Mouse (Mus musculus) embryonic facial prominence, embryonic 13.5 days (tissue): ENCODE data around the gene Prkca. TPM values are rescaled to one million over a fixed set of nuclear protein-coding genes. Genes with fewer than 3 reads are reported as not detected.

Source experiments
- ATAC-seq: fragments of 200-750 bp; cut with Nextera tagmentation; 2 replicates; pipeline ENCODE4 v1.8.0; 2017; ENCODE audit warnings: low read depth; ENCODE audit not compliant: insufficient number of reproducible peaks, insufficient read depth, low FRiP score, low TSS enrichment
- H3K27ac ChIP-seq: fragments of 300-500 bp; sonication (generic); 2 replicates; pipeline ENCODE4 v1.5.1; 2015; ENCODE audit warnings: moderate library complexity, mild to moderate bottlenecking, inconsistent platforms
- H3K27me3 ChIP-seq: fragments of 300-500 bp; sonication (generic); 2 replicates; pipeline ENCODE4 v1.6.1; 2015; ENCODE audit warnings: mild to moderate bottlenecking, inconsistent platforms
- H3K36me3 ChIP-seq: fragments of 300-500 bp; sonication (generic); 2 replicates; pipeline ENCODE4 v1.6.1; 2015; ENCODE audit warnings: mild to moderate bottlenecking, inconsistent platforms
- H3K4me1 ChIP-seq: fragments of 300-500 bp; sonication (generic); 2 replicates; pipeline ENCODE4 v1.6.1; 2015; ENCODE audit warnings: inconsistent platforms
- H3K4me2 ChIP-seq: fragments of 300-500 bp; sonication (generic); 2 replicates; pipeline ENCODE4 v1.6.1; 2015; ENCODE audit warnings: moderate library complexity, mild to moderate bottlenecking, inconsistent platforms
- H3K4me3 ChIP-seq: fragments of 300-500 bp; sonication (generic); 2 replicates; pipeline ENCODE4 v1.5.1; 2015; ENCODE audit warnings: mild to moderate bottlenecking, inconsistent platforms
- H3K9ac ChIP-seq: fragments of 300-500 bp; sonication (generic); 2 replicates; pipeline ENCODE4 v1.6.1; 2015; ENCODE audit warnings: mild to moderate bottlenecking, inconsistent platforms
- H3K9me3 ChIP-seq: fragments of 300-500 bp; sonication (generic); 2 replicates; pipeline ENCODE4 v1.6.1; 2016; ENCODE audit warnings: inconsistent platforms
- WGBS: fragments of 180-500 bp; shearing (Covaris S2); methylation state at CpG from one replicate; pipeline ENCODE4 v1.1.7; 2015; ENCODE audit warnings: mixed read lengths; 5-methylcytosine and 5-hydroxymethylcytosine counted together
- polyA plus RNA-seq: library from polyadenylated mRNA; unstranded; fragments of >200 nt; fragmentation: Nextera tagmentation; extraction: Ambion mirVana; gene quantifications from 2 replicates; pipeline ENCODE4 v1.2.1, GENCODE M21; 2015

Prkca gene
- polyA plus RNA-seq, 1 experiment from 2014 or later = 10.2 TPM

DNA sequence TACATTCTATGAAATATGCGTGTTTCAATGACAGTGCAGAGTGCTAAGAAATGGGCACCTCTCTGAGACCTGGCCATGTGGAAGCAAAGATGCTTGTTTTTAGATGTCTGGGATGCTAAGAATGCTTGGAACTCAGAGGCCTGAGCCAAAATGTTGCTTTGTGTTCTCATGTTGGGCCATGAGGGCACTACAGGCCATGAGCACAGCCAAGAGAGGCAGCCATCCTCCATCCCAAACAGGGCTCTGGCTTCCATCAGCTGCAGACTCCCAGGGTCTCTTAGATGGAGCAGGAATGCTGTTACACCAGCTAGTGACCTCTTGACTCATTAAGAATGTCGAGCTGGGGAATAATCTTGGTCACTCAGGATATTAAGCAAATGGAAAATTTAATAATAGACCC is 224.9 kb downstream of the Prkca start:
- Histone ChIP-seq H3K9ac (no peak overlapping the region), H3K4me2 (no peak overlapping the region), H3K4me1 (no peaks in the 10 kb centered on the region), H3K27me3 (no peaks in the 10 kb centered on the region), H3K9me3 (no peaks in the 10 kb centered on the region), H3K4me3 (no peak overlapping the region), H3K27ac (no peak overlapping the region), H3K36me3 (no peaks in the 10 kb centered on the region)
- 81% methylated on average over 2 of the region's 2 CpGs for WGBS
- ATAC-seq = no peak

GRCm38 (mm10) chr11:108118221-108118620 is 225.5 kb downstream of the Prkca start:
- Histone ChIP-seq H3K4me3 (no peak overlapping the region), H3K27me3 (no peaks in the 10 kb centered on the region), H3K27ac (no peak overlapping the region), H3K9me3 (no peaks in the 10 kb centered on the region), H3K4me1 (no peaks in the 10 kb centered on the region), H3K9ac (no peak overlapping the region), H3K4me2 (no peak overlapping the region), H3K36me3 (no peaks in the 10 kb centered on the region)
- ATAC-seq = no peak
- WGBS = 91% methylated on average over 5 of the region's 5 CpGs

DNA sequence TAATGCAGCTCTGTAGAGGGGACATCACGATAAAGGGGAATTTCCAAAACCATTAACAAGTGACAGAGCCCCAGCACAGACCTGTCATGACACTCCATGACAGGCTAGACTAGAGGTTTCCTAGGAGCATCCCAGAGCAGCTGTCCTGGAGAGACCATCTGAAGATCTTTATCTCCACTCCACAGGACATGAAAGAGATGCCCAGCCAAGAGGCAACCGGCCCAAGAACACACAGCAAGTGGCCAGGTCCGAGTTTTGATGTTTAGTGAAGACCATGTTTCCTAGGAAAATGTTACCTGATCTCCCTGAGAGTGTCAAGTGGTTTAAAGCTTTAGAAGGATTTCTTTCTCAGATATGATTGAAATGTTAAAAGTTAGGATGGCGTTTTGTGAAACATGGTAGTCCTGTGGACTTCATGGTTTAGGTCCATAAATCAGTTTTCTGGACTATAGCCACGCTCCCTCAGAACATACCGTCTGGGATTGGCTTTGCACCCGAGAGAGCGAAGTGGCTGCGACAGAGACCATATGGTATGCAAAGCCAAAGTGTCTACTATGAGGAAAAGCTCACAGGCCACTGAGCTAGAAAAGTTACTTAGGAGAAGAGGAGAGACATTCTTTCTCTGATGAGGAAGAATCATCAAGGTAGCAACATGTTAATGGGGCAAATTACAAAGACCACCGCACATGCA is 226.2 kb downstream of the Prkca start:
- Histone ChIP-seq H3K27ac (no peak overlapping the region), H3K9me3 (no peaks in the 10 kb centered on the region), H3K36me3 (no peaks in the 10 kb centered on the region), H3K4me1 (no peaks in the 10 kb centered on the region), H3K27me3 (no peaks in the 10 kb centered on the region), H3K9ac (no peak overlapping the region), H3K4me3 (no peak overlapping the region), H3K4me2 (no peak overlapping the region)
- 86% methylated on average over 10 of the region's 10 CpGs for WGBS
- no peak for ATAC-seq

DNA sequence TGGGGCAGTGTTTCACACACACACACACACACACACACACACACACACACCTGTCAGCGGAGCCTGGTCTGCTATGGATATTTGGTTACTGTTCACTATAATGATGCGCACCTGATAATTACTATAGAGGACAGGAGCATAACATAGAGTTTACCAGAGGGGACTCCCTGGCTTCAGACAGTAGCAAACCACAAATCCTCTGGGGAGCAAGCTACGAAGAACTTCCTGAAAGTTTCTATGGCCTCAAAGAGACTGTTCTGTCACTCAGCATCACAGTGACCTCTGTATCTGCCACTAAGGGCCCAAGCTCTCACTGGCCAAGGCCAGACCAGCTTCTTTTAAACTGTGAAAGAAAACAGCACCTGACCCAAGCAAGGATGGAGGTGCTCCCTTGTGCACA is 229.6 kb downstream of the Prkca start:
- no peak for ATAC-seq
- H3K4me3 ChIP-seq = no peak overlapping the region
- no peaks in the 10 kb centered on the region for H3K4me1 ChIP-seq
- no peak overlapping the region for H3K9ac ChIP-seq
- no peaks in the 10 kb centered on the region for H3K36me3 ChIP-seq
- H3K27ac ChIP-seq = no peak overlapping the region
- no peaks in the 10 kb centered on the region for H3K9me3 ChIP-seq
- H3K27me3 ChIP-seq = no peaks in the 10 kb centered on the region
- 87% methylated on average over 3 of the region's 3 CpGs for WGBS
- no peak overlapping the region for H3K4me2 ChIP-seq

DNA sequence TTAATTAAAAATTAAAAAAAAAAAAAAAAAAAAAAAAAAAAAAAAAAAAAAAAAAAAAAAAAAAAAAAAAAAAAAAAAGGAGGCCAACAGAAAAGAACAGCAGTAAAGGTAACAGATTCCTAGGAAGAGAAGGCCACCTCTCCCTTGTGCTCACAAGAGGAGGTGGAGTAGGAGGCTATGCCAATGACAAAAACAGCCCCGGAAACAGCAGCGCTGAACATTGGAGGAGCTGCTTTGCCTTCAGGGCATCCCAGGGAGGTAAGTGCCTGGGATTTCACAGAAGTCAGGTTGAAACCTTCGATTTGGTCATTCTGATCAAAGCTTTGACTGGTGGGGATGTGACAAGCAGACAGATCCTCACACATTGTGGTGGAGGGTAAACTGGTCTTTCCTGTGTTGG is 231.3 kb downstream of the Prkca start:
- no peak overlapping the region for H3K4me3 ChIP-seq
- no peak overlapping the region for H3K4me2 ChIP-seq
- H3K36me3 ChIP-seq = no peaks in the 10 kb centered on the region
- no peaks in the 10 kb centered on the region for H3K4me1 ChIP-seq
- no peak for ATAC-seq
- H3K27me3 ChIP-seq = no peaks in the 10 kb centered on the region
- H3K27ac ChIP-seq = no peak overlapping the region
- no peaks in the 10 kb centered on the region for H3K9me3 ChIP-seq
- 17% methylated on average over 3 of the region's 3 CpGs for WGBS
- H3K9ac ChIP-seq = no peak overlapping the region

- H3K4me2 ChIP-seq = no peak overlapping the region
- no peak for ATAC-seq
- H3K4me1 ChIP-seq = no peaks in the 10 kb centered on the region
- no peak overlapping the region for H3K9ac ChIP-seq
- no peak overlapping the region for H3K27ac ChIP-seq
- H3K27me3 ChIP-seq = no peaks in the 10 kb centered on the region
- 84% methylated on average over 6 of the region's 6 CpGs for WGBS
- no peaks in the 10 kb centered on the region for H3K36me3 ChIP-seq
- no peak overlapping the region for H3K4me3 ChIP-seq
- no peaks in the 10 kb centered on the region for H3K9me3 ChIP-seq
These were observed 239.6 kb downstream of the Prkca start for GRCm38 (mm10) chr11:108104085-108104484.

DNA sequence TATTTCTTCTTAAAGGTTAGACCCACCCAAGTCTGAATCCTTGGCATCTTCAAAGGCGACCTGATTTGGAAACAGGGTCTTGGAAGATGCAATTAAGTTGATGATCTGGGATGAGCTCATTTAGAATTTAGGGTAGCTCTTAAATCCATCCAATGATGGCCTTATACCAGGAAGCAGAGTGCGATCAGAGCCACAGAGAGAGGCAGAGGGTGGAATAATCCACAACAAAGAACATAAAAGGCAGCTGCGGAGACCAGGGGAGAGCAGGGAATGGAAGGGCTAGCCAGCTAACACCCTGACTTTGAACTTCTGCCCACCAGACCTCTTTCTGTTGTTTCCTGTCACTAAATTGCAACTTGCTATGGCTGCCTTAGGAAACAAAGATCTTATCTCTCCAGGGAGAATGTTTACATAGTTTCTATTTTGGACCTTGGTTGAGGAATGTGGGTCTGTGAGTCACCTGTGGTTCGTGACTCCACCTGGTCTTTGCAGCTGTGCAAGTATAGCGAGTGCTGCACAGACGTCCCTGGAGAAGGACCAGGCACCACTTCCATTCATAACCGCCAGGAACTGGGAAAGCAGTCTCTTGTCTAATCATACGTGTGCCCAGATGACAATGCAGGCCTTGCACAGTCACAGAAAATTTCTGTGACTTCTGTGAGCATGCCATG is 242.3 kb downstream of the Prkca start:
- no peaks in the 10 kb centered on the region for H3K27me3 ChIP-seq
- H3K4me2 ChIP-seq = no peak overlapping the region
- H3K4me3 ChIP-seq = no peak overlapping the region
- H3K9me3 ChIP-seq = no peaks in the 10 kb centered on the region
- no peaks in the 10 kb centered on the region for H3K4me1 ChIP-seq
- H3K36me3 ChIP-seq = no peaks in the 10 kb centered on the region
- 68% methylated on average over 8 of the region's 8 CpGs for WGBS
- H3K27ac ChIP-seq = no peak overlapping the region
- H3K9ac ChIP-seq = no peak overlapping the region
- no peak for ATAC-seq

DNA sequence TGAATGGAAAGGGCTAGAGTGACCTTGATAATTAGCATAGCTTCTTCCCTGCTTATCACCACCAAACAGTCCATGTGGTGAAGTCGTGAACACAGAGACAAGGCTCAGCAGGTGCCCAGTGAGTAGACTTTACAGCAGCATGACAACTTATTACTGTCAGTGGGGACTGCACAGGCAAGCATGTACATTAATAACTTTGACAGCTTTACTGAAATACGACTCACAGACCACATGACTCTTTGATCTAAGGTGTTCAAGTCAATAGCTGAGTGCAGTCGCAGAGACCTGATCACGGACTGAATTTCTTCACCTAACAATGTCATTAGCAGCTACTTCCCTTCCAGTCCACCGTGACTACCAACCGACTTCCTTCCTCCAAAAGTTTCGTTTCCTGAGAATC is 245.4 kb downstream of the Prkca start:
- Histone ChIP-seq H3K27ac (no peak overlapping the region), H3K9ac (no peak overlapping the region), H3K4me3 (no peak overlapping the region), H3K4me1 (no peaks in the 10 kb centered on the region), H3K9me3 (no peaks in the 10 kb centered on the region), H3K4me2 (no peak overlapping the region), H3K36me3 (no peaks in the 10 kb centered on the region), H3K27me3 (no peaks in the 10 kb centered on the region)
- ATAC-seq = no peak
- 74% methylated on average over 7 of the region's 7 CpGs for WGBS

GRCm38 (mm10) chr11:108094796-108095195 is 248.9 kb downstream of the Prkca start:
- no peaks in the 10 kb centered on the region for H3K9me3 ChIP-seq
- H3K36me3 ChIP-seq = no peaks in the 10 kb centered on the region
- H3K4me3 ChIP-seq = no peak overlapping the region
- H3K4me1 ChIP-seq = no peaks in the 10 kb centered on the region
- 92% methylated on average over 5 of the region's 5 CpGs for WGBS
- no peak for ATAC-seq
- H3K27me3 ChIP-seq = no peaks in the 10 kb centered on the region
- no peak overlapping the region for H3K27ac ChIP-seq
- no peak overlapping the region for H3K4me2 ChIP-seq
- H3K9ac ChIP-seq = no peak overlapping the region

GRCm38 (mm10) chr11:108093248-108093647 is 250.5 kb downstream of the Prkca start:
- 88% methylated on average over 4 of the region's 4 CpGs for WGBS
- no peaks in the 10 kb centered on the region for H3K36me3 ChIP-seq
- H3K27me3 ChIP-seq = no peaks in the 10 kb centered on the region
- H3K9ac ChIP-seq = no peak overlapping the region
- no peak overlapping the region for H3K4me2 ChIP-seq
- no peak overlapping the region for H3K27ac ChIP-seq
- no peak overlapping the region for H3K4me3 ChIP-seq
- no peak for ATAC-seq
- H3K4me1 ChIP-seq = no peaks in the 10 kb centered on the region
- no peaks in the 10 kb centered on the region for H3K9me3 ChIP-seq

DNA sequence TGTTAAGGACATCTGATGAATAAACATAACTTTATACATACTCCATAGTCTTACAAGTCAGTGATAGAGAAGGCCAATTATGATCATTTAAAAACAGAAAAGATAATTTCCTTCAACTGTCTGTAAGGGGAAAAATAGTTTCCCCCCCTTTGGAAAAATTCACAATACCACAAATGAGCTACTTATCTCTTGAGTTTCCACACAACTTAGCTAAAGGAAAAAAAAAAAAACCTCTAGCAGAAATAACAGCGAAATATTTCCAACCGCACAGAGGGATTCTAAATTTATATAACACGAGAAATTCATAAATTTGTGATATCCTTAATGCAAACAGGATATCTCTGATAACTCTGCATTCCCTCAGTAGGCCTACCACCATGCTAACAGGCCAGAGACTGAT is 252.5 kb downstream of the Prkca start:
- Histone ChIP-seq H3K4me1 (no peaks in the 10 kb centered on the region), H3K4me3 (no peak overlapping the region), H3K4me2 (no peak overlapping the region), H3K27me3 (no peaks in the 10 kb centered on the region), H3K27ac (no peak overlapping the region), H3K36me3 (no peaks in the 10 kb centered on the region), H3K9ac (no peak overlapping the region), H3K9me3 (no peaks in the 10 kb centered on the region)
- 92% methylated on average over 3 of the region's 3 CpGs for WGBS
- no peak for ATAC-seq

DNA sequence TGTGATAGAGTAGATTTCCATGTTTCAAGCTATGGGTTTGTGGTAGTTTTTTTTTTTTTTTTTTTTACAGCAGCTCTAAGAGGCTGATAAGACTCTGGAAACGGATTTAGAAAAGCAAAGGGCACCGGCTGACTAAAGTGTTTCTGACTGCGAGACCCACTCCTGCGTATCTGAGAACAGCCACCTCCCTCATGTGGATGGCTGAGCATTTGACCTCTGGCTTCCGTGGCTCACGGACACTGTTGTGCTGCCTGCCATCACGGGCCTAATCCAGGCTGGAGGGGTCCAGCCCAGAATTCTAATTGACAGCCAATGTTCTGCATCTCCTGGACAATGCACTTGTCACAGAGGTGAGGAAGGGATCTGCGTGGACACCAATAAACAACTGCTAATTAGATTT is 253.0 kb downstream of the Prkca start:
- H3K9ac ChIP-seq = no peak overlapping the region
- 60% methylated on average over 8 of the region's 8 CpGs for WGBS
- ATAC-seq = no peak

More for the DNA sequence above, 253.0 kb downstream of the Prkca start:
- Histone ChIP-seq H3K36me3 (no peaks in the 10 kb centered on the region), H3K4me1 (no peaks in the 10 kb centered on the region), H3K27ac (no peak overlapping the region), H3K9me3 (no peaks in the 10 kb centered on the region), H3K4me2 (no peak overlapping the region), H3K27me3 (no peaks in the 10 kb centered on the region), H3K4me3 (no peak overlapping the region)
